Mouse (Mus musculus) intestine, embryonic 14.5 days (tissue): ENCODE results near the gene Arid3a. TPM values are rescaled to one million over a fixed set of nuclear protein-coding genes. Genes with fewer than 3 reads are reported as not detected.
"Not testable (repeated sequence)": the region's sequence is repeated elsewhere in the genome, so short reads cannot be mapped to it uniquely, and the experiment has no call there.

Experiments used
- ATAC-seq: fragments of 200-750 bp; cut with Nextera tagmentation; replicated peaks from 2 replicates; pipeline ENCODE4 v1.8.0; 2017; ENCODE audit warnings: low read depth, moderate number of reproducible peaks, moderate TSS enrichment, moderate library complexity; ENCODE audit not compliant: low FRiP score, low TSS enrichment
- DNase-seq: peaks from one replicate; pipeline ENCODE4 v3.0.0-alpha.2; 2018; ENCODE audit warnings: low spot score
- H3K27ac ChIP-seq: fragments of 300-500 bp; sonication (generic); 2 replicates; pipeline ENCODE4 v1.5.1; 2014; ENCODE audit warnings: low read depth, mild to moderate bottlenecking, control low read depth
- H3K27me3 ChIP-seq: fragments of 300-500 bp; sonication (generic); replicated peaks from 2 replicates; pipeline ENCODE4 v1.6.1; 2014; ENCODE audit warnings: low read length, control low read depth; ENCODE audit not compliant: control insufficient read depth, insufficient read depth
- H3K36me3 ChIP-seq: fragments of 300-500 bp; sonication (generic); 2 replicates; pipeline ENCODE4 v1.6.1; 2014; ENCODE audit warnings: low read length, control low read depth; ENCODE audit not compliant: control insufficient read depth, insufficient read depth
- H3K4me1 ChIP-seq: fragments of 300-500 bp; sonication (generic); replicated peaks from 2 replicates; pipeline ENCODE4 v1.6.1; 2014; ENCODE audit warnings: low read length, control low read depth, mixed read lengths; ENCODE audit not compliant: control insufficient read depth, insufficient read depth
- H3K4me2 ChIP-seq: fragments of 300-500 bp; sonication (generic); 2 replicates; pipeline ENCODE4 v1.6.1; 2014; ENCODE audit warnings: low read length
- H3K4me3 ChIP-seq: fragments of 300-500 bp; sonication (generic); 2 replicates; pipeline ENCODE4 v1.5.1; 2014; ENCODE audit warnings: low read depth, low read length, control low read depth, mixed read lengths
- H3K9ac ChIP-seq: fragments of 300-500 bp; sonication (generic); 2 replicates; pipeline ENCODE4 v1.6.1; 2014; ENCODE audit warnings: mild to moderate bottlenecking, low read length
- H3K9me3 ChIP-seq: fragments of 300-500 bp; sonication (generic); 2 replicates; pipeline ENCODE4 v1.6.1; 2016; ENCODE audit warnings: low read length, control low read depth; ENCODE audit not compliant: control insufficient read depth
- WGBS: fragments of 180-500 bp; shearing (Covaris S2); extraction: QIAGEN DNeasy Blood & Tissue Kit; methylation state at CpG from one replicate; pipeline ENCODE4 v1.1.7; 2014; 5-methylcytosine and 5-hydroxymethylcytosine counted together
- polyA plus RNA-seq: library from polyadenylated mRNA; unstranded; fragments of >200 nt; fragmentation: Nextera tagmentation; extraction: Ambion mirVana; gene quantifications from 2 replicates; pipeline ENCODE4 v1.2.1, GENCODE M21; 2014

The Arid3a gene
- polyA plus RNA-seq, 1 experiment from 2014 or later = 14.4 TPM

GRCm38 (mm10) chr10:79958140-79958816, 31.4 kb downstream of the Arid3a start:
- Histone ChIP-seq H3K4me2 (0 out of 2 replicates have a peak overlapping the region, but pooled peaks have one; percentile 25), H3K4me3 (no peak overlapping the region), H3K9ac (no peak overlapping the region), H3K27me3 (no peaks in the 10 kb centered on the region), H3K4me1 (peaks cover 6% of the 10 kb centered on the region), H3K27ac (no peak overlapping the region), H3K36me3 (peaks cover 16% of the 10 kb centered on the region), H3K9me3 (no peaks in the 10 kb centered on the region)
- ATAC-seq = no peak
- 8% methylated on average over 21 of the region's 21 CpGs for WGBS
- peak; percentile 85 for DNase-seq

DNA sequence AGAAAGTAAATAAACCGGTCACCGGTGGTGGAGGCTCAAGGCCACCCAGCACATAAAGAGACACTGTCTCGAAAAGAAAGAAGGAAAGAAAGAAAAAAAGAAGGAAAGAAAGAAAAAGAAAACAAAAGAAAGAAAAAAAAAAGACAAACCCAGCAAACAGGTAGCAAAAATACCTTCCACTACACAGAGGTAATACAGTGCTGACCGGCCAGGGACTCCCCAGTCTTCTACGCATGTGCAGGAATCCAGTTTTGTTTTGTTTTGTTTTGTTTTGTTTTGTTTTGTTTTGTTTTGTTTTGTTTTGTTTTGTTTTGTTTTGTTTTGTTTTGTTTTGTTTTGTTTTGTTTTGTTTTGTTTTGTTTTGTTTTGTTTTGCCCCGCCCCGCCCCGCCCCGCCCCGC, 32.6 kb downstream of the Arid3a start:
- Histone ChIP-seq H3K36me3 (peaks cover 23% of the 10 kb centered on the region), H3K4me2 (peak overlapping the region; percentile 53; the same call in 1 of the 2 replicates)
- H3K27me3 ChIP-seq, DNase-seq, H3K9ac ChIP-seq, H3K4me1 ChIP-seq, H3K9me3 ChIP-seq, H3K27ac ChIP-seq, H3K4me3 ChIP-seq: not testable (repeated sequence)
- 34% methylated on average over 10 of the region's 10 CpGs for WGBS
- ATAC-seq = 0 out of 2 replicates have a peak, but pooled peaks have one; percentile 34

DNA sequence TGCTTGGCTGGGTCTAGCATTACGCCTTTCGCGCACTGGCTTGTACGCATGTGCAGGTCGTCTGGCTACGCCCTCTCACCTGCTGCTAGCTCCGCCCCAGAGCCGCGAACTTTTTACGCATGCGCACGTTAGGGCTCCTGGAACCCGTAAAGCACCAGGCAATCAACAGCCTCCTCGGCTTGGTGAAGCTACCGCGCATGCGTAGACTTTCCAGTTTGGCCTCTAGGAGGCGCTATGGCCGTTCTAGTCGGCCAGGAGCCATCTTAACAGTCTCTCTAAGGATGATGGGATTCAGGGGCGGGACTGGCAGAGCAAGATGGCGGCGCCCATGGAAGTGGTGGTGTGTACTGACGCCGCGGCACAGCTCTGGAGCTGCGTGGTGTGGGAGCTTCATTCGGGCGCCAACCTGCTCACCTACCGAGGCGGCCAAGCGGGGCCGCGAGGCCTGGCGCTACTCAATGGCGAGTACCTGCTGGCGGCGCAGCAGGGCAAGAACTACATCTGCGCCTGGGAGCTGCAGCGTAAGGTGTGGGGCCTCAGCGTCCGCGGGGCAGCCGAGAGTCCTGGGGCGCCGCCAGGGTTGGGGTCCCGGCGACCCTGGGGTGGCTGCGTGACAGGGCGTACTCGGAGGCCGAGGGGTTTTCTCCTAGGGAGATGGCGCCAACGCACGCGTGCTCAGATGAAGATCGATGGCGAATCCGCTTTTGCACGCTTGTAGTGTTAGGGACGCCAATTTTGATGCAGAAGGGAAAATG, 33.2 kb downstream of the Arid3a start, which contains the start of gene Wdr18:
Wdr18 (plus strand) TSS at position 306 of the 755 bp plus-strand sequence.
- Histone ChIP-seq H3K9ac (peak within 1 kb of the TSS; percentile 78), H3K27me3 (no peaks in the 10 kb centered on the region), H3K27ac (peak within 1 kb of the TSS; percentile 62), H3K4me2 (peak within 1 kb of the TSS; percentile 53), H3K36me3 (peaks cover 29% of the 10 kb centered on the region), H3K4me3 (peak within 1 kb of the TSS; percentile 99), H3K9me3 (no peaks in the 10 kb centered on the region), H3K4me1 (peaks cover 6% of the 10 kb centered on the region)
- WGBS = under 1% methylated on average over 60 of the region's 61 CpGs
- DNase-seq (peak; percentile 100), ATAC-seq (peak; percentile 93)

- DNase-seq (no peak), ATAC-seq (no peak)
- H3K9me3 ChIP-seq = no peaks in the 10 kb centered on the region
- H3K9ac ChIP-seq = peak overlapping the region; percentile 78
- no peaks in the 10 kb centered on the region for H3K27me3 ChIP-seq
- no peak overlapping the region for H3K27ac ChIP-seq
- H3K4me1 ChIP-seq = peaks cover 6% of the 10 kb centered on the region
- peak overlapping the region; percentile 53 for H3K4me2 ChIP-seq
- peak overlapping the region; percentile 99 for H3K4me3 ChIP-seq
- WGBS = 11% methylated on average over 10 of the region's 10 CpGs
- peaks cover 36% of the 10 kb centered on the region for H3K36me3 ChIP-seq
Measured at GRCm38 (mm10) chr10:79960671-79961294, 33.9 kb downstream of the Arid3a start.

DNA sequence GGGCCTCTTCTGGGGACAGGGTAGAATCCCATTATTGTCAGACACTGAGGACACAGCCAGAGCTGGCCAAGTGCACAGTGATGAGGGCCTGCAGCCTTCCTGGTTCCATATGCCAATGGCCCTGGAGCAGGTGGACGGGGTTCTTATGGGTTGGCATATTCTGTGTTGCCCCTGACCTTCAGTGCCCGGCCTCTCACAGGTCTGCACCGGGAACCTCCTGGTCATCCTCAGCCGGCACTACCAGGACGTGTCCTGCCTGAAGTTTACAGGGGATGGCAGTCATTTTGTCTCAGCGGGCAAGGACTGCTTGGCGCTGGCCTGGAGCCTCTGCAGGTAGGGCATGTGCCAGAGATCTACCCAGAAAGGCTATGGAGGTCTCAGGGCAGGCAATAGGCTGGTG, 37.9 kb downstream of the Arid3a start:
- Histone ChIP-seq H3K4me2 (no peak overlapping the region), H3K9ac (no peak overlapping the region), H3K9me3 (no peaks in the 10 kb centered on the region), H3K4me1 (peaks cover 6% of the 10 kb centered on the region), H3K27ac (no peak overlapping the region), H3K4me3 (no peak overlapping the region), H3K27me3 (0 out of 2 replicates have a peak, but pooled peaks cover 3% of the 10 kb centered on the region), H3K36me3 (peaks cover 59% of the 10 kb centered on the region)
- no peak for DNase-seq
- 93% methylated on average over 7 of the region's 7 CpGs for WGBS
- ATAC-seq = no peak

- DNase-seq (no peak), ATAC-seq (no peak)
- 91% methylated on average over 5 of the region's 5 CpGs for WGBS
- Histone ChIP-seq H3K27ac (no peak overlapping the region), H3K27me3 (peaks cover 8% of the 10 kb centered on the region; the same call in 1 of the 2 replicates), H3K4me1 (peaks cover 6% of the 10 kb centered on the region), H3K4me3 (no peak overlapping the region), H3K9me3 (no peaks in the 10 kb centered on the region), H3K36me3 (peaks cover 59% of the 10 kb centered on the region), H3K9ac (no peak overlapping the region), H3K4me2 (no peak overlapping the region)
Measured at GRCm38 (mm10) chr10:79965325-79965724, 38.5 kb downstream of the Arid3a start.

GRCm38 (mm10) chr10:79966886-79967400, 40.1 kb downstream of the Arid3a start:
- Histone ChIP-seq H3K27me3 (peaks cover 19% of the 10 kb centered on the region), H3K27ac (no peak overlapping the region), H3K4me1 (no peaks in the 10 kb centered on the region; the same call in none of the 2 replicates), H3K9me3 (no peaks in the 10 kb centered on the region), H3K4me2 (no peak overlapping the region), H3K4me3 (no peak overlapping the region), H3K9ac (no peak overlapping the region), H3K36me3 (peaks cover 59% of the 10 kb centered on the region)
- DNase-seq (no peak), ATAC-seq (no peak)
- WGBS = 88% methylated on average over 5 of the region's 5 CpGs

DNA sequence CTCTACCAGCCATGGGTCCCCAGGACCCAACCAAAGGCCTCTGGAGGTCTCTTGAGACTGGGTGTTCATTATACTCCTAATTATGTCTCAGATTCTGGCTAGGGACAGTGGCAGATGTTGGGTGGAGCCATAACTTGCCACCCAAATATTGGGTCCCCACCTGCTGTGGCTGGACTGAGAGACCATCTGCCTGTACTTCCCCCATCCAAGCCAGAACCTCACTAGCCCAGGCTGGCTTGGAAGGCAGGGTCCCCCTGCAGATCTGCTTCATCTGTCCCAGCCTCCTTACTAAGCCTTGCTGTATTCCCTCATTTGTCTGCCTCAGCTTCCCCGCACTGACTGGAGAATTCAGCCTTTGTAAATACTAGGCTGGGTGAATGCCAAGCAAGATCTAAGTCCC, 41.3 kb downstream of the Arid3a start:
- DNase-seq (no peak), ATAC-seq (no peak)
- Histone ChIP-seq H3K4me3 (no peak overlapping the region), H3K4me2 (no peak overlapping the region), H3K36me3 (peaks cover 49% of the 10 kb centered on the region), H3K4me1 (no peaks in the 10 kb centered on the region; the same call in none of the 2 replicates), H3K9ac (no peak overlapping the region), H3K27me3 (peaks cover 22% of the 10 kb centered on the region), H3K9me3 (no peaks in the 10 kb centered on the region), H3K27ac (no peak overlapping the region)
- WGBS = 71% methylated on average over 1 of the region's 1 CpGs
